Mouse (Mus musculus): ENCODE results near the gene Pced1b.

DNA sequence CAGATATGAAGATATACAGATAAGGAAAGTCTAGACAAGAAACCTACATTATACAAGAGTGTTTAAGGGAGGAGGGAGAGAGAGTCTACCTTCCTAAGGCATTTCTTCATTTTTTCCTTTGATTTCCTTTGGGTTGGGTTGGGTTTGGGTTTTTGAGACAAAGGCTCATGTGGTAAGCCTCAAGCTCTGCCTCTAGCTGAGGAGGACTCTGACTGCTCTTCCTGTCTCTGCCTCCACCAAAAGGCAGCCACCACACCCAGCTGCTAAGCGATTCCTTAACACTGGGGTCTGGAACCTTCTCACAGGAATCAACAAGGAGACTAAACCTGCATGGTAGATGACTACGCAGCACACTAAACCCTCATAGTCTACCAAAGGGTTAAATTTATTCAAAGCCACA, 143.9 kb downstream of the Pced1b start:
- no peak for TF ChIP-seq CTCF (IDR thresholded peaks at IDR 0.05; ENCODE audit: extremely low read depth, insufficient read length, insufficient replicate concordance, low read depth, low read length)
- TF ChIP-seq POLR2A (IDR thresholded peaks at IDR 0.05; ENCODE audit: low read depth, low read length), result no peak

All from small intestine, adult 2 months (tissue).